Mouse (Mus musculus) ES-CJ7 (cell line): ENCODE results near the gene Cep55.
A peak's percentile ranks its signal among the peaks of the same experiment; 100 is the strongest.

Experiments used
- DNase-seq: peaks from one replicate; pipeline ENCODE4 v3.0.0; 2011; ENCODE audit warnings: low read depth, low spot score

Cep55 gene

GRCm38 (mm10) chr19:38043281-38043981 is 11.4 kb upstream of the Cep55 start, which contains the start of gene Myof:
TSS of gene Myof (minus strand) at chr19:38043577.
- DNase-seq = peak; percentile 57

DNA sequence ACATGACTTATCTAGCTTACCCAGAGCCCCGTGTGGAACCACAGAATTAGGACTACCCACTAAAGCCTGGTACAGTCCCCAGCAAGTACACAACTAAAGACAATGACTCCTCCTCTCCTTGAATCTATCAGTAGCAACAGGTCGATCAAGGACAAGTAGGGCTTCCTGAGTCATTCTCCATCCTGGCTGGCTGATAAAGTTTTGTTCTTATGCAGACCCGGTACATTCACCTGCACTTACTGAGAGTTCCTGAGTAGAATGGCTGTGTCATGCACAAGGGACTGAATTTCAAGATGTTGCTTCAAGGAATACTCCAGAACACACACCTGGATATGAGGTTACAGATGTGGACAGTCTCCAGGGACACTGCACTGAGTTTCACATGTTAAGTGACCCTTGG is 9.6 kb upstream of the Cep55 start:
- DNase-seq = peak; percentile 74

DNA sequence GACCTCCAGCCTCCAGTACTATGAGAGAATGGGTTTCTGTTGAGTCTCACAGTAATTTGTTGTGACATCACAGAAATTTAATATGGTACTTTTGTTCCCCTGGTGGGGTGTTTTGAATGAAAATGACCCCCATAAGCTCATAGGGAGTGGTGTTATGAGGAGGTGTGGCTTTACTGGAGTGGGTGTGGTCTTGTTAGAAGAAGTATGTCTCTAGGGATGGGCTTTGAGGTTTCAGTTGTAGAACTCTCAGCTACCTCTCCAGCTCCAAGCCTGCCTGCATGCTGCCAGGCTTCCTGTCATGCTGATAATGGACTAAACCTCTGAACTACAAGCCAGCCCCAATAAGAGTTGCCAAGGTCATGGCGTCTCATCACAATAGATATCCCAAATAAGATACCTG is 5.1 kb upstream of the Cep55 start:
- DNase-seq = peak; percentile 84

GRCm38 (mm10) chr19:38053227-38054041 is 1.4 kb upstream of the Cep55 start:
- peak; percentile 62 for DNase-seq

DNA sequence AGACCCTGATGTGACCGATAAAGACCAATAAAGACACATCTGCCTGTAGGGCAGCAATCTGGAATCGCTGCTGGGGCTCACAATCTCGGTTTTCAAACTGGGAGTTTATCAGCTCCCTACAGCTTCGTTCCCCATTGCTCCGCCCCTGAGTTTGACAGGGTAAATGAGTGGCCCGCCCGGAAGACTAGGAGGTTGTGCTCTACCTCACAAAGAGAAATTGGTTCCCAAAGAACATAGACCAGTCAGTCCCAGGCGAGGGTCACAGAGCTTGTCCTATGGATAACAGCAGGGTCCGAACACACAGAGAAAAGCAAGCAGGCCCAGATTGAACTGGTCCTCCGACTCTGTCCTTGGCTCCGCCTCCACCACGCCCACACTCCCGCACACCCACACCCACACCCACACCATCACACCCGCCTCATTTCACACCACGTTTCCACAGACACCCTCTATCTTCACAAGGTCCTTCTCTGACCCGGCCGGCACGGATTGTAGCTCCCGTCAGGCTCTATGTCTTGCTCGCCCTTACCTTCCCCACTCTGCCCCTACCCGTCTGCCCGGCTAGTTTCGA is 577 bp upstream of the Cep55 start:
- DNase-seq = peak; percentile 90

GRCm38 (mm10) chr19:38055798-38056197 is 987 bp downstream of the Cep55 start:
- DNase-seq = no peak

GRCm38 (mm10) chr19:38056276-38056675 is 1.5 kb downstream of the Cep55 start:
- DNase-seq = no peak

- peak; percentile 84 for DNase-seq
Observed at GRCm38 (mm10) chr19:38056931-38057330, 2.1 kb downstream of the Cep55 start.

DNA sequence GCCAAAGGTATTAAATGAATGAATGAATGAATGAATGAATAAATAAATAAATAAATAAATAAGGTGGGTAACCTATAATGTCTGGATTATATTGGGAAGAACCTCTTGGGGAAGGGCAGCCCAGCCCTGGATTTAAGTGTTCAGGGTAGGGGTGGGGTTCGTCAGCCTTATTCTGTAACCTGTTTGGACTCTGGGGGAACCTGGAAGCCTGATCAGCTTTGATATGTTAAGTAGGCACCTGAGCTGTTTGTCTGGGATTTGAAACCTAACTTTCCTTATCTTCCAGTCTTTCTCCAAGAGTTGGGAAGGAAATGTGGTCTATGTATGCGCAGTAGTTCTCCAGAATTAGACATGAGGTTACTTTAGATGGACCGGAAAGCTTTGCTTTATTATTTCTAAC is 8.4 kb downstream of the Cep55 start:
- peak; percentile 80 for DNase-seq

DNA sequence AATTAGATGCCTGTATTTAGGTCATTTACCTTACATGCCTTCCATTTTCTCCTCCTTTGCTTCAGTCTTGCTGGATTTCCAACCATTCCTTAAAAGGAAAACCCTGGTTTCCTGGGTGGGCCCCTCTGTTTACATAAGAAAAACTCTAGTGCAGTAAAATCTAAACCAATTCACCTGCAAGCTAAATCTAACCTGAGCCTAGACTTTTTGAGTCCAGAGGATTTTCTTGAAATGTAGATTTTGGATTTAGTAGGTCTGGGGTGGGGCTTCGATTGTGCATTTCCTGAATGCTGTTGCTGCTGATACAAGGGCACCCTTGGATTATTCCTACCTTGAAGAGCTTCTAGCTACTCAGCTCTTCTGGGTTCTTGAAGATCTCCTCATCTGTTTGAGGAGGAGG is 9.2 kb downstream of the Cep55 start:
- peak; percentile 93 for DNase-seq

- DNase-seq = no peak
Observed at GRCm38 (mm10) chr19:38073226-38073625, 18.4 kb downstream of the Cep55 start.

DNA sequence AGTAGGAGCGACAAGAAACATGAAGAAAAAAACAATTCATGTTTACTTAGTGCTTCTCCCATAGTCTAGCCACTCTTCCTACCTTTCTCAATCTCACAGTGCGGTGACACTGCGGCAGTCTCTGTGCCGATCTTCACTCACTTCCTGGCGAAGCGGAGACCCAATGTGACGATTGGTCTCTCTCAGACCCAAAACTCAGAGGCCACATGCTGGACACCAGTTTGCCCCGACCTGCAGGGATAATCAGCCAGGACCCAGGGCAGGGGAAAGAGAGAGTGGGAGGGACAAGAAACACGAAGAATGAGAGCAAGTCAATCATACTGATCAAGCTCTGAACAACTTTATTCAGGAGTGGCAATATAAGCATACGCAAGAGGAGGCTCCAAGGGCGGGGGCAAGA is 20.2 kb downstream of the Cep55 start:
- DNase-seq = no peak

DNA sequence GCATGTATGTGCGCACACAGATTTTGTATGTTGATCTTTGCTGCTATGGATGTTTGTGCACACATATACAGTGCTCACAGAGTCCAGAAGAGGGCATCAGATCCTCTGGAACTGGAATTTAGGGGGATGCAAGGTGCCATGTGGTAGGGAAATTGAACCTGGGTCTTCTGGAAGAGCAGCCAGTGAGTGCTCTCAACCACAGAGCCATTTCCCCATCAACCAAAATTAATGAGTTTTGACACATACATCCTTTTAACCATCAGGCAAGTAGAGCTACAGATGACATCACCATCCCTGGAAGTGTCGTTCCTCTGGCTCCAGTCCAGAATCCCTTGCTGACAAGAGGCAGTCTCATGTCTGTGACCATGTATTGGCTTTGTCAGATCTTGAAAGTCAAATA is 21.4 kb downstream of the Cep55 start:
- DNase-seq = peak; percentile 53

GRCm38 (mm10) chr19:38077851-38078540 is 23.2 kb downstream of the Cep55 start:
- no peak for DNase-seq

DNA sequence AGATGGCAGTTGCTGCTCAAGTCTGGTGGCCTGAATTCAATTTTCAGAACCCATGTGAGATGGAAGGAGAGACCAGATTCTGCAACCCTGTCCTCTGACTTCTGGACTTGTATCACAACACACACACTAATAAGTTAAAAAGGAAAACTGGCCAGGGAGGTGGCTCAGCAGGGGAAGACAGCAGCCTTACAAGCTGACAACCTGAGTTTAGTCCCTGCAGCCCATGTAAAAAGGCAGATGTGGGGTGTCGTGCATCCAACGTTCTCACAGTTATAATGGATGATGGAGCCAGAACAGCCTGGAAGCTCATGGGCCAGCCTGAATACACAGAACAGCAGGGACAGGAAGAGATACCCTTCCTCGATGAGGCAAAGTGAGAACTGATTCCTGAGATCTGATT is 26.6 kb downstream of the Cep55 start:
- no peak for DNase-seq

DNA sequence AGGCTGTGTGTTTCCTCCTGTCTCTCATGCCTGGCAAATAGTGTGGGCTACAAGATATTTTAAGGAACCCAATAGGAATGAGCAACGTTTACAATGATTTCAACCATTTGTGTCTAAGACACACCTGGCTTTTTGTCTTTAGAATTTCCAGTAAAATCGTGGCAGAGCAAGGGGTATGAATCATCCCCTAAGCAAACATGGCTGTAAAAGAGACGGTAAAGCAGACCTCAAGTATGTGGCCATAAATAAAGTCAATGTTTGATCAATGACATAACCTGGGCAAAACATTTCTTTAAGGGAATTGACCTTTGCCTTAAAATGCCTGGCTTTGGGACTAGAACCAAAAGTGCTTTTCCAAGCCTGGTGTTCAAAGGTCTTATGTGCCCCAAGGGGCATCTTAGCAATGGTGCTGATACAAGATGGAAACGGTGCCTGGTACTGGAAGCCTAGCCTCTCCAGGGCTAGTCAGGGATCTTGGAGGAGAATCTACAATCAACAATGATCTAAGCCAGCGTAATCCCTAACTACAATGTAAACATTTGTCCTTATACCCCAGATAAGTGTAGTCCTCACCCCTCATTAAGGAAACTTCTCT is 28.2 kb downstream of the Cep55 start:
- DNase-seq = no peak

GRCm38 (mm10) chr19:38085841-38086240 is 31.0 kb downstream of the Cep55 start:
- DNase-seq = no peak

DNA sequence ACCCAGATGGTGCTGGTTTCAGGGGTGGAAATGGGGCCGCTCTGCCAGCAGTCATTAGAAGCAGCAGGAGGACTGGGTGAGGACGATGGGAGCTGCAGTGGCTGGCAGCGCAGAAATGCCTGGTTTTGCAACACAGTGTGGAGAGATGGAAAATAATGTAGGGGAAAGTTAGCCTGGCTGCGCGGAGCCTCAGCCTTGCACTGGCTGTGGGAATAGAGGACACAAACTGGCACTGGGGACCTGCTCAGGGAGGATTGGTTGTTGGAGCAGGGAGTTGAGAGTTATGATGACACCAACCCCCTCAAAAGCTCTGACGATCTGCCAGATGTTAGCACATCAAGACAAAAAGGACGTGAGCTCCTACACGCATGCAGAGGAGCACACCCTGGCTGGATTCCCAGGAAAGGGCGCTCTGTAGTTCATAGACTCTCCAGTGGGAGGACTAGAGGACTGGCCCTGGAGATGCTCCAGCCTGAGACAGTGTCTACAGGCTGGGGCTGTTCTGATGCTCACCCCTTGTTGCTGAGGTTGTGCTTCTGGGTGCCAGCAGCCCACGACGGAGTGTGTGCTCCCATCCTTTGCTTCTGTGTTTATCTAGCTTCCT is 32.2 kb downstream of the Cep55 start:
- DNase-seq = peak; percentile 59

DNA sequence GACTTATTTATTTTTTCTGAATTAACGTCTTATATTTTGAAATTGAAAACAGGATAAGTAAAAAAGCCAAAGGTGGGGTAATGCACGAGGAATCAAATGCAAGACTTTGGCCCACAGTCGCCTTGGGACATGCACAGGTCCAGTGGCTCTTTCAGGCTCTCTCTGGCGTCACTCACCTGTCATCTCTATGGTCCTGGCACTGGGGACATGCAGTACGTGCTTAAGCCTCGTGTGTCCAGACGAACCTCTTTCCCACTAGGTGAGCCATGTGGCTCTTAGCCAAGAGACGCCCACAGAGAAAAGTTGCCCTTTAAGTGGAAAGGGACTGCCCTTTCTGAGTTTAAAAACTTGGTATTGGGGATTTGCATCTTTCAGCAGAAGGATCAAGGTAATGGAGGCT is 34.5 kb downstream of the Cep55 start:
- no peak for DNase-seq

- DNase-seq = no peak
Observed at GRCm38 (mm10) chr19:38091512-38091985, 36.7 kb downstream of the Cep55 start.

GRCm38 (mm10) chr19:38096231-38096630 is 41.4 kb downstream of the Cep55 start:
- peak; percentile 73 for DNase-seq
